Comparison of ENCODE assay signal across 19 mouse cellular contexts in the genomic region with DNA sequence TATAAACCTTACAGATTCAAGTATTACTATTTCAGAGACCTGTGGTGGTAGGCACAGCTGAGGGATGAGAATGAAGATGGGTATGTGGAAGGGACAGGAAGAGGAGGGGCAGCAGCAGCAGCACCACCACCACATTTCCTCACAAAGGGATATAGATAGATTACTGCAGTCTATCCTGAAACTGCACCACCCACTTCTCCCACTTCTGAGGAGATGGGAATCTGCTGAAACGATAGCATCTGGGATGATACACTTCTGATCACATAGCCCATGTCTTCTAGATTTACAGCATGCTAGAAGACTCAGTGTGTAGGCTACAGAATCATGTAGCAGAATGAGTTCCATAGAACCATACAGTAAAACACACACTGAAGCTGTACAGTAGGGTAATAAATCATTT. TPM values are rescaled to one million over a fixed set of nuclear protein-coding genes. Genes with fewer than 3 reads are reported as not detected.
A peak's percentile ranks its signal among the peaks of the same experiment; 100 is the strongest.
DNase-seq lines count a peak whose midpoint lies in the region; ATAC-seq and TF ChIP-seq lines count a peak whose summit lies in the region.
"Had no signal": no experiment of that assay in that cellular context is flagged by ENCODE, and none has a peak within 500 bp of the region (broad histone marks: within the 10 kb centered on the region; RNA-seq: fewer than 3 reads in every experiment).

No protein-coding gene starts in this region.

- ATAC-seq in frontal cortex, adult (ENCODE audit: low TSS enrichment) = peak; percentile 21
- ATAC-seq in heart, embryonic 15.5 days (replicated peaks; ENCODE audit: insufficient number of reproducible peaks, insufficient read depth, low FRiP score, low read depth) = no peak
- ATAC-seq: forebrain, embryonic 13.5 days; forebrain, postnatal 0 days had no signal

- 81% methylated on average over 1 of the region's 1 CpGs for WGBS in heart, embryonic 15.5 days

- no peak overlapping the region for H3K9ac ChIP-seq in heart, embryonic 15.5 days
- H3K9ac ChIP-seq: forebrain, embryonic 13.5 days; forebrain, postnatal 0 days; heart, embryonic 12.5 days; hindbrain, embryonic 15.5 days had no signal

- no peaks in the 10 kb centered on the region for H3K27me3 ChIP-seq in heart, embryonic 15.5 days
- H3K27me3 ChIP-seq: forebrain, embryonic 13.5 days; heart, embryonic 12.5 days; hindbrain, embryonic 15.5 days had no signal

- peaks cover 4% of the 10 kb centered on the region; the same call in 1 of the 2 replicates for H3K36me3 ChIP-seq in heart, embryonic 15.5 days

- peak overlapping the region; percentile 82 for H3K27ac ChIP-seq in heart, embryonic 15.5 days
- peak overlapping the region; percentile 71; the same call in 1 of the 2 replicates for H3K27ac ChIP-seq in layer of hippocampus, adult 2 months
- H3K27ac ChIP-seq: embryonic facial prominence, embryonic 10.5 days; forebrain, embryonic 13.5 days; hindbrain, embryonic 15.5 days had no signal

- H3K4me2 ChIP-seq in heart, embryonic 15.5 days = no peak overlapping the region
- H3K4me2 ChIP-seq: forebrain, embryonic 13.5 days; heart, embryonic 12.5 days; hindbrain, embryonic 15.5 days had no signal

- H3K4me1 ChIP-seq in heart, embryonic 15.5 days (replicated peaks) = peaks cover 26% of the 10 kb centered on the region

- H3K9me3 ChIP-seq in heart, embryonic 15.5 days (replicated peaks) = no peaks in the 10 kb centered on the region
- H3K9me3 ChIP-seq: embryonic facial prominence, embryonic 10.5 days; forebrain, embryonic 13.5 days; heart, embryonic 12.5 days; hindbrain, embryonic 15.5 days had no signal

- H3K4me3 ChIP-seq in heart, embryonic 15.5 days = no peak overlapping the region
- H3K4me3 ChIP-seq in layer of hippocampus, adult 2 months = no peak overlapping the region
- H3K4me3 ChIP-seq: embryonic facial prominence, embryonic 10.5 days; forebrain, embryonic 13.5 days; heart, embryonic 12.5 days; hindbrain, embryonic 15.5 days had no signal

- no peak for DNase-seq in frontal cortex, postnatal 10 days (ENCODE audit: low spot score in 2 of 2)
- no peak for DNase-seq in heart, adult 18-20 months
- no peak for DNase-seq in layer of hippocampus, adult 2 months (ENCODE audit: low spot score in 2 of 2)
- DNase-seq in layer of hippocampus, postnatal 25 days (ENCODE audit: extremely low spot score in 1 of 2, low spot score in 1 of 2) = no peak
- DNase-seq in telencephalon, adult 2 months (ENCODE audit: low read depth, low spot score) = peak; percentile 18
- no peak for DNase-seq in lung, postnatal 36 days
- DNase-seq: adrenal gland, postnatal 25 days; B cell, adult 2 months; cerebellum, adult 2 months; cerebellum, postnatal 10 days; forebrain, postnatal 0 days; gastrocnemius, postnatal 14 days; heart, postnatal 14 days had no signal

- no peak for TF ChIP-seq CTCF in layer of hippocampus, adult 2 months (conservative IDR thresholded peaks at IDR 0.05)

RNA-seq across cellular contexts. Expression of a gene that starts 37.3 kb away (rescaled TPM):
- polyA plus RNA-seq in heart, embryonic 15.5 days (2015; fragmentation: Nextera tagmentation; extraction: Ambion mirVana) = 5.4 and 7.5 TPM in 2 replicates
- 1 to 10 TPM; 5.8 to 8.6 TPM for total RNA-seq in heart, adult 18-20 months (2021)
- 10 to 100 TPM; 11.4 to 12.2 TPM for total RNA-seq in layer of hippocampus, adult 2 months (2021)
- total RNA-seq in layer of hippocampus, postnatal 25 days (2021) = 10 to 100 TPM; 10.2 to 12.8 TPM
